Mouse (Mus musculus) bone marrow, adult 2 months (tissue): ENCODE data around the gene Zpbp. TPM values are rescaled to one million over a fixed set of nuclear protein-coding genes. Genes with fewer than 3 reads are reported as not detected.

Experiments
- H3K27ac ChIP-seq: fragments of 200-500 bp; 2 replicates; pipeline ENCODE4 v1.5.1; 2012; ENCODE audit warnings: low read depth, mild to moderate bottlenecking, control low read depth, inconsistent platforms, low read length; ENCODE audit not compliant: control insufficient read depth, poor library complexity, insufficient read depth
- H3K4me1 ChIP-seq: fragments of 200-500 bp; 2 replicates; pipeline ENCODE4 v1.6.1; 2011; ENCODE audit warnings: low read length; ENCODE audit not compliant: control insufficient read depth, insufficient read depth
- H3K4me3 ChIP-seq: fragments of 200-500 bp; replicated peaks from 2 replicates; pipeline ENCODE3; 2011; ENCODE audit warnings: mild to moderate bottlenecking, low read depth, low read length, control low read depth; ENCODE audit not compliant: control insufficient read depth
- CTCF ChIP-seq: fragments of 200-500 bp; IDR thresholded peaks from 2 replicates; pipeline ENCODE4 v1.5.1; 2011; ENCODE audit warnings: low read length, control low read depth; ENCODE audit not compliant: control insufficient read depth, insufficient read depth
- POLR2A ChIP-seq: fragments of 200-500 bp; IDR thresholded peaks from 2 replicates; pipeline ENCODE4 v1.6.1; 2011; ENCODE audit warnings: low read depth, mild to moderate bottlenecking, control low read depth, low read length, borderline replicate concordance; ENCODE audit not compliant: control insufficient read depth
- WGBS: fragments of 180-500 bp; shearing (Covaris S2); methylation state at CpG from one replicate; pipeline ENCODE4 v1.1.7; 2018; 5-methylcytosine and 5-hydroxymethylcytosine counted together
- polyA plus RNA-seq: library from polyadenylated mRNA; stranded (reverse); fragments of >200 nt; gene quantifications from 2 replicates; pipeline ENCODE4 v1.2.4, GENCODE M21; 2011; ENCODE audit warnings: low replicate concordance; ENCODE audit not compliant: missing spikeins, insufficient read depth, insufficient read length

Zpbp gene
- polyA plus RNA-seq, 1 experiment, result not detected

DNA sequence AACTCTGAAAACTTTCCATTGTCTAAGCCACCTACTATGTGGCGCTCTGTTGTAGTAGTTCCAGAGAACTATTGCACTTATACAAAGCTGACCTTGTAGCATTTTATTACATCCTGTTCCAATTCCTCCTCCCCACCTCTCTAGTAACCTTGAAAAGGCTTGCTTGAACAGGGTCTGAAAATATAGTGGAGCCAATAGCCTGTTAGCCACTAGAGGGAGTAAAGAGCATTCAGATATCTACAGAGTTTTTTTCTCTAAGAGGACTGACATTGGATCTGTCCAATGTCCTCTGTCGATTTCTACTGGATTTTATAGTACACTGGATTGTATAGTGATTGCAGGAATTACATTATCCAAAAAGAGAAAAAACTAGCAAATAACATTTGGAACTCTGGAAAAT, 7.2 kb downstream of the Zpbp start:
- H3K4me1 ChIP-seq, result no peaks in the 10 kb centered on the region
- no peak overlapping the region for H3K4me3 ChIP-seq
- no peak overlapping the region for H3K27ac ChIP-seq
- TF ChIP-seq POLR2A, result no peak
- TF ChIP-seq CTCF, result no peak
- WGBS, result 25% methylated on average over 2 of the region's 2 CpGs

DNA sequence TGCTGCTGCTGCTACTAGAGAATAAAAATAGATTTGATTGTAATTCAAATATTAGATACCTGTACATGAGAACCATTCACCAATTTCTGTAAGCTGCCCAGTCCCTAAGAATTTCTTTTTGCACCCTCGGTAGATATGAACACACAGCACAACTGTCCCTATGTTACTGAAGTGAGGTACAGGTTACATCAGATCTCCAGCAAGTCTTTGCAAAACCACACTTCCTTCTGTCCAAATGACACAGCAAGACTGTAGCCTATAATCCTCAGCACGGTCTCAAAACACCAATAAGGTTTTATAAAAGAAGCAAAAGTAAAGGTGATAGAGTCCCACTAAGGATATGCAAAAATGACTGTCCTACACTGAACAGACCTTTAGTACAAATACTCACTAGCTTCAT, 44.9 kb downstream of the Zpbp start:
- no peak for TF ChIP-seq POLR2A
- TF ChIP-seq CTCF, result no peak
- Histone ChIP-seq H3K27ac (no peak overlapping the region), H3K4me3 (no peak overlapping the region), H3K4me1 (no peaks in the 10 kb centered on the region)
- WGBS, result 11% methylated on average over 2 of the region's 2 CpGs

DNA sequence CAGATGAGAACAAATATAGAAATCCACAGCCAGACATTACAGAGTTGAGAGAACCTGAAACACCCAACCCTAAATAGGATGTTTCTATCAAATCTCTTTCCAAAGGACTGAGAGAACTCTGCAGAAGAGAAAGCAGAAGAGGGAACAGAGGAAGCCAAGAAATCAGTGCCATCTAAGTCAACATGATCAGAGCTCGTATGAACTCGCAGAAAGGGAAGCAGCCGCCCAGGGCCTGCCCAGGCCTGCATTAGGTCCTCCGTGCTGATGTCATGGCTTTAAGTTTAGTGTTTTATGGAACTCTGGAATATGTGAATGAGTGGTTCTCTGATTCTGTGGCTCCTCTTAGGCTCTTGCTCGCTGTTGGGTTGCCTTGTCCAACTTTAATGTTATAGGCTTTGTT, 48.0 kb downstream of the Zpbp start:
- 73% methylated on average over 5 of the region's 5 CpGs for WGBS
- H3K4me1 ChIP-seq, result no peaks in the 10 kb centered on the region
- TF ChIP-seq POLR2A (no peak), CTCF (no peak)
- H3K27ac ChIP-seq, result no peak overlapping the region
- no peak overlapping the region for H3K4me3 ChIP-seq

DNA sequence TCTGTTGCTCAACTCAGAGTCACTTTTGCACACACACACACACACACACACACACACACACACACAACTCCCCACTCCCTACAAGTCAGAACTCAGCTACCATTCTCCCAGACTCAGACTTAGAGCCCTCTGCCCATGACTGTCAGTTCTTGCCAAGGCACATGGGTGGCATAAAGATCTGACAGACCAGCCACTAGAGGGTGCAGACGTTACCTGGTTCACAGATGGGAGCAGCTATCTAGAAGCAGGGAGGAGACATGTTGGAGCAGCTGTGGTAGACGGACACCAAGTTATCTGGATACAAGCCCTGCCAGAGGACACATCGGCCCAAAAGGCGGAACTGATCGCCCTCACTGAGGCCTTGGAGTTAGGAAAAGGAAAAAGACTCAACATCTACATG, 67.5 kb downstream of the Zpbp start:
- no peak overlapping the region for H3K27ac ChIP-seq
- WGBS, result 65% methylated on average over 5 of the region's 5 CpGs
- no peaks in the 10 kb centered on the region for H3K4me1 ChIP-seq
- no peak overlapping the region for H3K4me3 ChIP-seq
- TF ChIP-seq POLR2A (no peak), CTCF (no peak)

DNA sequence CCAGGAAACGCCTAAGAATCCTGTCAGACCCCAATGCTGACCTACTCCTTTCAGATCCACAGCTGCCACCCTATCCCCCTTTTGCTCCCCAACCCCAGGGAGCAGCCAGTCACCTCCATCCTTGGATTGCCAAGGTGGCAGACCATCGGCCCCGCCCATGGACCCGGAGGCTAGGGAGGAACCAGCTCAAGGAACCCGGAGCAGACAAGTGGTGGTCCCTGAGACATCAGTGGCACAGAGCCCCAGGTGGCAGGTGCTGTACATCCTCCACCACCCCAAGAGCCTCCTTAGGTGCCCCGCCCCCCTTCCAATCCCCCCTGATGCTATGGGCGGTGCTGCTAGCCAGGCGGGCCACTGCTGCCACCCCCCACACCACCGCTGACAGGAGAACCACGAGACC, 69.0 kb downstream of the Zpbp start:
- H3K27ac ChIP-seq, result no peak overlapping the region
- TF ChIP-seq CTCF (no peak), POLR2A (no peak)
- H3K4me3 ChIP-seq, result no peak overlapping the region
- 84% methylated on average over 10 of the region's 10 CpGs for WGBS
- H3K4me1 ChIP-seq, result no peaks in the 10 kb centered on the region

DNA sequence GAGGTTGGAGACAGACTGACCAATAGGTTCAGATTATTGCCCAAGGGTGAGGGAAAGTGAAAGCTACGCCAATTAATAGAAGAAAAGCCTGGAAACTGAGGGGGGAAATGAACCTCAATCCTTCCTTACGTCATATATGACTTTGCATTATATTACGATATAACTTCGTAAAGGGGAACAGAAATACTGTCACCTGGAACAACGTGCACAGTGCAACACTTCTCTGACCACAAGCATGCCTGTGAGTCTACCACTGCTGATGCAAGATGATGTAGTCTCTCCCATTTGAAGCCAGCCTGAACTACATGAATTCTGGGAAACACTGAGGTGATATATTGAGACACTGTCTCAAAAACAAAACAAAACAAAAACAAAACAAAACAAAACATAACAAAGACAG, 90.9 kb downstream of the Zpbp start:
- TF ChIP-seq POLR2A (no peak), CTCF (no peak)
- Histone ChIP-seq H3K4me1 (no peaks in the 10 kb centered on the region), H3K27ac (no peak overlapping the region), H3K4me3 (no peak overlapping the region)
- WGBS, result 47% methylated on average over 5 of the region's 5 CpGs

DNA sequence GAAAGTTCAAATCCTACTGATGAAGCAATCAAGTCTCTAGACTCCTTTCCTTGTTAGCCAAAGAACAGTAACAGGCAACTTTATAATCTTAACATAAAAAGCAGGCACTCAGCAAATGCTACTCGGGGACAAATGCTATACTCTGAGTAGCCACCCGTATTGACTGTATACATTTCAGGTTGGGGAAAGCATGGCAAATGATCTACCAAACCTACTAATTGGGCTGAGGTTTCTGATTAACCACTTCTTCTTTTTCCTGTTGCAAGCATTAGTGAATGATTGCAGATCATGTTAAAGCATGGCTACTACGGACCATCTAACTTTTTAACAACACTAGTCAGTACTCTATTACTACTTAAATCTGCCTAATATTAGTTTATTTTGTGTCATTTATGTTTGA, 178.7 kb downstream of the Zpbp start:
- TF ChIP-seq POLR2A (no peak), CTCF (no peak)
- H3K4me3 ChIP-seq, result no peak overlapping the region
- 75% methylated on average over 3 of the region's 3 CpGs for WGBS
- no peak overlapping the region for H3K27ac ChIP-seq
- no peaks in the 10 kb centered on the region for H3K4me1 ChIP-seq

DNA sequence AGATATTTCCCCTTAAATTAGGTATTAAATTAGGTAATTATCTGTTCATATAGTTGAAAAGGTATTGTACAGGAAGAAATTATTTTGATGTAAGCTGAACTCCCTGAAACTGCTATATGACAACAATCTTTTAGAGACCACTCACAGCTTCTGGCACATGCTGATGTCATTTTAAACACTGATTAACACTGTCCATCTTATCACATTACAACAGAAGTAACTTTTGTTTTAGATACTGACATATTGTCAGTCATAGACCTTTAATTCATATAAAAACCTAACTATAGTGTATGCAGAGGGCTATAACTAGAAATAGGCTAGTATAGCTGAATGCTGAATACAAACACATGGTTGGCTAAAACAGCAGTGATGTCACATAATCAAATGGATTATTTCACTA, 182.1 kb downstream of the Zpbp start:
- no peak for TF ChIP-seq CTCF

DNA sequence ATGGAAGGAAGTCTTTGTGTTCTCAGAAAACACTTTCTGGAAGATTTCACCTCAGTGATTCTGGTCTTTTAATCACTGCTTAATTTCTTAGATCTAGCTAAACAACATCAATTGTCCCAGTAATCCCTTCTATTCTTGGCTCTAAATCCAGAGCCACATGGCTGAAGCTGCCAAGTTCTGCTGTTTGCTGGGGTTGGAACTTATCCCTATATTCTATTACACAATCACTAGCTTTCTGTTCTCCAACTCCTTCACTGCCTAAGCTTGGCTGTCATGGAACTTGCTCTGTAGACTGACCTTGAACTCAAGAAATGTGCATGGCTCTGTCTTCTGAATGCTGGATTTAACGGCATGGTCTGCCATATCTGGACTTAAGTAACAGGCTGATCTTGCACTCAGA, 204.9 kb downstream of the Zpbp start:
- Histone ChIP-seq H3K4me1 (no peaks in the 10 kb centered on the region), H3K4me3 (no peak overlapping the region), H3K27ac (no peak overlapping the region)
- 85% methylated on average over 1 of the region's 1 CpGs for WGBS
- TF ChIP-seq POLR2A, result no peak
- no peak for TF ChIP-seq CTCF

More for the DNA sequence above, 182.1 kb downstream of the Zpbp start:
- H3K4me3 ChIP-seq, result no peak overlapping the region
- H3K27ac ChIP-seq, result no peak overlapping the region
- H3K4me1 ChIP-seq, result no peaks in the 10 kb centered on the region
